ENCODE assay signal across 33 mouse cellular contexts in genomic region chr4:65886862-65887261, GRCm38 (mm10).
"Had no signal": no experiment of that assay in that cellular context is flagged by ENCODE, and none has a peak within 500 bp of the region (broad histone marks: within the 10 kb centered on the region; RNA-seq: fewer than 3 reads in every experiment).

No protein-coding gene starts in this region.

- H3K9ac ChIP-seq: heart, embryonic 12.5 days; heart, embryonic 13.5 days; heart, embryonic 15.5 days; hindbrain, embryonic 12.5 days; hindbrain, embryonic 13.5 days; hindbrain, embryonic 14.5 days; hindbrain, embryonic 15.5 days; kidney, embryonic 15.5 days had no signal

- DNase-seq: heart, postnatal 10 days; heart, postnatal 14 days; heart, postnatal 36 days; heart, postnatal 4 days; kidney, adult 11 months; kidney, adult 18-20 months; kidney, adult 2 months; kidney, adult 8-10 months; kidney, adult 9 months; kidney, postnatal 10 days; kidney, postnatal 14 days; kidney, postnatal 25 days; kidney, postnatal 36 days; kidney, postnatal 4 days; layer of hippocampus, adult 9-11 months; layer of hippocampus, postnatal 36 days had no signal

- H3K4me3 ChIP-seq: heart, embryonic 10.5 days; heart, embryonic 12.5 days; heart, embryonic 13.5 days; heart, embryonic 15.5 days; hindbrain, embryonic 10.5 days; hindbrain, embryonic 12.5 days; hindbrain, embryonic 13.5 days; hindbrain, embryonic 15.5 days; kidney, embryonic 15.5 days; layer of hippocampus, adult 2 months; left cerebral cortex, adult 2 months had no signal

- H3K36me3 ChIP-seq: heart, embryonic 10.5 days; heart, embryonic 12.5 days; heart, embryonic 13.5 days; heart, embryonic 15.5 days; hindbrain, embryonic 10.5 days; hindbrain, embryonic 12.5 days; hindbrain, embryonic 13.5 days; hindbrain, embryonic 15.5 days; kidney, embryonic 15.5 days had no signal

- H3K27me3 ChIP-seq: heart, embryonic 12.5 days; heart, embryonic 13.5 days; heart, embryonic 15.5 days; hindbrain, embryonic 12.5 days; hindbrain, embryonic 13.5 days; hindbrain, embryonic 15.5 days; kidney, embryonic 15.5 days had no signal

- H3K9me3 ChIP-seq: heart, embryonic 10.5 days; heart, embryonic 12.5 days; heart, embryonic 13.5 days; heart, embryonic 15.5 days; hindbrain, embryonic 10.5 days; hindbrain, embryonic 12.5 days; hindbrain, embryonic 13.5 days; hindbrain, embryonic 15.5 days; kidney, embryonic 15.5 days had no signal

- H3K4me2 ChIP-seq: heart, embryonic 11.5 days; heart, embryonic 12.5 days; heart, embryonic 13.5 days; heart, embryonic 15.5 days; hindbrain, embryonic 12.5 days; hindbrain, embryonic 13.5 days; hindbrain, embryonic 14.5 days; hindbrain, embryonic 15.5 days; kidney, embryonic 15.5 days had no signal

- H3K27ac ChIP-seq: heart, embryonic 10.5 days; heart, embryonic 13.5 days; heart, embryonic 15.5 days; hindbrain, embryonic 10.5 days; hindbrain, embryonic 12.5 days; hindbrain, embryonic 14.5 days; hindbrain, embryonic 15.5 days; hindbrain, postnatal 0 days; kidney, embryonic 15.5 days; kidney, postnatal 0 days; layer of hippocampus, adult 2 months; left cerebral cortex, adult 2 months had no signal

- H3K4me1 ChIP-seq: heart, embryonic 10.5 days; heart, embryonic 12.5 days; heart, embryonic 13.5 days; heart, embryonic 15.5 days; kidney, embryonic 15.5 days had no signal

- ATAC-seq: hindbrain, embryonic 16.5 days; hindbrain, postnatal 0 days; inflammation-experienced regulatory T-cells, adult 6 months had no signal
